Mouse (Mus musculus): ENCODE results near the gene Trap1.
A peak's percentile ranks its signal among the peaks of the same experiment; 100 is the strongest.
"Not testable (repeated sequence)": the region's sequence is repeated elsewhere in the genome, so short reads cannot be mapped to it uniquely, and the experiment has no call there.

Trap1 gene

DNA sequence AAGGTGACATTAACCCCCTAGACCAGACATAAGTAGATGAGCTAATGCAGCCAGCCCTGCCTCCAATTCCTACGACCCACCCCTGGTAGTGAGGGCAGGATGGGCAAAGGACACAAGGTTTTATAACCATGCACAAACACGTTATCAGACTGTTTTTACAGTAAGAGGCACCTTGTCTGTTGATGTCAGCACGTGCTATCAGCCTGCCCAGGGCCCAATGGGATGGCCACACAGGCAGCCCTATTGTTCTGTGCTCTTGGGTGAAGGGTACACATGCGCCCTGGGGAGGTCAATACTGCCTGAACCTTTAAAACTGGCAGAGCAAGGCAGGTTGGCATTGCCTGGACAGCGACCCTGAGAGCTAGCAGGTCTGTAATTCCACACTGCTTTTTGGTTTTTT is 40.8 kb downstream of the Trap1 start, which contains the start of gene Dnase1:
TSS of gene Dnase1 (plus strand) at position 136 of the 400 bp plus-strand sequence.
- DNase-seq (ENCODE audit: low read depth): no peak

GRCm38 (mm10) chr16:4035575-4035974 is 42.1 kb downstream of the Trap1 start:
- DNase-seq (ENCODE audit: low read depth): no peak

DNA sequence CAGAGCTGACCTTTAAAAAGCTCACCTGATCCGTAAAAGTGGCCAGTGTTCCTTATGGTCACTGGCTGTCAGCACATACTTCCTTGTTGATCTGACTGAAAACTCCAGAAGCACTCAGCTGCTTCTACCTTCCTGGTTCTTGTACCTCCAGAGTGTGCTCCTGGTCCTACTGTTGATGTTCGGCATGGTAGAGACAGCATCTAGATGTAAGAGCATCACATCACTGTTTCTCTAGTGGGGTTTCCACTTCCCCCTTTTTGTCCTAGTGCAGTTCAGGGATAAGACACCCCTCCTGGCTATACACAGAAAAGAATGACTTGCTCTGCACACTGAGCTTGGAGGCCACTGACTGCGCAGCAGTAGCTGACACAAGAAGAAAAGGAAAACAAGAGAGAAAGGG is 43.2 kb downstream of the Trap1 start:
- no peak for DNase-seq (ENCODE audit: low read depth)

GRCm38 (mm10) chr16:4033971-4034370 is 43.7 kb downstream of the Trap1 start:
- DNase-seq (ENCODE audit: low read depth): no peak

DNA sequence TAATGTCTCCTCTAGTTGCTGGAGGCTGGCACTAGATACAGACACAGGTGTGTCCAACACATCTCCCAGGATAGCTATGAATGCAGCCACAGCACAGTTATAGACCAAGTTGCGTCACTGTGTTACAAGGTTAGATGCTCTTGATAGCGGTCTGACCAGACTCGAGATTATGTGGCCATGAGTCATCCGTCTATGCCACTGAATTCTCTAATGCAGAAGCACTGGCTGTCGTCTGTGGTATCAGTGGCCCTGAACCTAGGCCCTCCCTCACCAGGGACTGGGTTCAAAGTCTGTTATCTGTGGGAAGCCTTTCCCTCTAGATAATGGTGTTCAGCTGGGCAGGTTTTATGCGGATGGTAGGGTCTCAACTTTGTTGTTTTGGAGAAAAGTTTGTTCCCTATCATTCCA is 45.3 kb downstream of the Trap1 start:
- DNase-seq (ENCODE audit: low read depth): peak; percentile 26

DNA sequence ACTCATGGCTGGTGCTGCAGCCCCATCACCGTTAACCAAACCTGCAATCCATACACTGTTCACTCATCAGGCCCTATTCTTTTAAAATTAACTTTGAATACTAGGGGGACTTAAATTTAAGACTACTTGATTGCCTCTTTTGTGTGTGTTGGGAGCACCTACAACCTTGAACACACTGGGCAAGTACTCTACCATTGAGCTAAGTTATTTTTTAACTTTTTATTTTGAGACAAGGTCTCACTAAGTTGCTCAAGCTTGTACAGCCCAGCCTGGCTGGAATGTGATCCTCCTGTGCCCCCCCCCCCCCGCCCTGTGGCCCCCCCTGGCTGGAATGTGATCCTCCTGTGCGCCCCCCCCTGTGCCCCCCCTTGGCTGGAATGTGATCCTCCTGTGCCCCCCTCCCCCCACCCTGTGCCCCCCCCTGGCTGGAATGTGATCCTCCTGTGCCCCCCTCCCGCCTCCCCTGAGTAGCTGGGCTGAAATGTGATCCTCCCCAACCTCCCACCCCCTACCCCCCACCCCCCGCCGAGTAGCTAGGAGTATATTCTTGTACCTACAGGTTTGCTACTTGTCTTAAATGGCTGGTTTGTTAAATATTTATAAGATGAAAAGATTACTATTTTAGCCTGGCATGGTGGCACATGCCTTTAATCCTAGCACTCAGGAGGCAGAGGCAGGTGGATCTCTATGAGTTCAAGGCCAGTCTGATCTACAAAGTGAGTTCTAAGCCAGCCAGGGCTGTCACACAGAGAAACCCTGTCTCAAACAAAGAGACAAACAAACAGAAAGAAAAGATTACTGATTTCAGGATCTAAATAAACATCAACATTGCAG is 46.0 kb downstream of the Trap1 start:
- no peak for DNase-seq (ENCODE audit: low read depth)

DNA sequence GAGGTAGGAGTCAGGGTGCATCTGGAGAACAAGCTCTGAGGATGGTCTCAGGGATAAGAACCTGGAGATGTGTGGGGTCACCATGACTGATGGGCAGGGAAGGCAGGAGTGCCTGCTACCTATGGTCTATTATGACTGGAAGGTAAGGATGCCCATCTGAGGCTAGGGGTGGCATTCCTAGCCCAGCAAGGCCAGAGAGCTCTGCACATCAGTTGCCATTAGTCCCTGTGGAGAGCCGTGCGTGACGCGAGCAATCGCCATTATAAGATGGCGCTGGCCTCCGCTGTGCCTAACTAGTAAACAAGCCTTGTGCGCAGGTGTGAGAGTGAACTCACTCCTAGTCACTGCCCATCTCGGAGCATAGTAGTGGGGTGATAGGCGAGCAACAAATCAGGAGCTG is 47.1 kb downstream of the Trap1 start:
- no peak for DNase-seq (ENCODE audit: low read depth)

DNA sequence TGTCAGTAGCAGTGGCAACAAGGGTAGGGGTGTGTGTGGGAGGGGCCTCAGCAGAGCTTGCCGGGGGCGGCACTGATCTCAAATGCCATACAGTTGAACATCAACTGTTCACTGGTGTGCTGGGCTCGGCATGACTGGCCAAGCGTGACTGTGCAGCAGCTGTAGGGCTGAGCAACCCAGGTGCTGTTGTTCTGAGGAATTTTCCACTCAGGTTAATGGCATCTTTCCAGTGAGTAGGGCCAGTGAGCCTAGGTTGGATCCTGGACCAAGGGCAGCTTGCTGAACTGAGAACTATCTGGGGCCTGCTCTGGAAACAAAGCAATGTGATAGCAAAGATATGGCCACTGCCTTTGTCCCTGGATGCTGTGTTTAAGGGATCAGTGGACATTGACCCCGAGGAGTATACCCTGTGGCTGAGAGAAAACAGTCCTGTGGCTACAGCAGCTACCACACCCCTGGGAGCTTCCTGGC is 48.2 kb downstream of the Trap1 start:
- no peak for DNase-seq (ENCODE audit: low read depth)

- DNase-seq (ENCODE audit: low read depth): no peak
Observed at GRCm38 (mm10) chr16:4027211-4027610, 50.4 kb downstream of the Trap1 start.

- DNase-seq (ENCODE audit: low read depth): no peak
Observed at GRCm38 (mm10) chr16:4026672-4027071, 51.0 kb downstream of the Trap1 start.

GRCm38 (mm10) chr16:4022719-4023118 is 54.9 kb downstream of the Trap1 start:
- no peak for DNase-seq (ENCODE audit: low read depth)

DNA sequence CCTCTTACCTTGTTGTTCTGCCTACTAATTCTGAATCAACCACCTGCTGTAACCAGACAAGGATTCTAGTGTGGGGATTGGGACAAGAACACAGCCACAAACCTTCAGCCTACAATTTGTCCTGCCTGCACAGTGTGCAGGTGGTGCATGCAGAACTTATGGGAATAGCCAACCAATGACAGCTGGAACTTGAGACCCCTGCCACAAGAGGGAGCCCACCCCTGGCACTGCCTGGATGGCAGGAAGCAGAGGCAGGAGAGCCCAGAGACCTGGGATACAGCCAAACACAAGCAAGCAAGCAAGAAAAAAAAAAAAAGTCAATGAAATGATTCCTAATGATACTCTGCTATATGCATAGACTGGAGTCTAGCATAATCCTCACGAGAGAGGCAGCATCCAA is 56.4 kb downstream of the Trap1 start:
- DNase-seq (ENCODE audit: low read depth): no peak

DNA sequence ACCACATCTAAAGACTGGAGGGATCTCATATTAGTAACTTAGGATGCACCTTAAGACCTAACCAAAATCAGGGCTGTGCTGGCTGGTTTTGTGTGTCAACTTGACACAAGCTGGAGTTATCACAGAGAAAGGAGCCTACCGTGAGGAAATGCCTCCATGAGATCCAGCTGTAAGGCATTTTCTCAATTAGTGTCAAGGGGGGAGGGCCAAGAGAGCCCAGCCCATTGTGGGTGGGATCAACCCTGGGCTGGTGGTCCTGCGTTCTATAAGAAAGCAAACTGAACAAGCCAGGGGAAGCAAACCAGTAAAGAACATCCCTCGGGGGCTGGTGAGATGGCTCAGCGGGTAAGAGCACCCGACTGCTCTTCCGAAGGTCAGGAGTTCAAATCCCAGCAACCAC is 60.2 kb downstream of the Trap1 start:
- DNase-seq (ENCODE audit: low read depth): not testable (repeated sequence)

- not testable (repeated sequence) for DNase-seq (ENCODE audit: low read depth)
Observed at GRCm38 (mm10) chr16:4016786-4017185, 60.8 kb downstream of the Trap1 start.

- DNase-seq (ENCODE audit: low read depth): no peak
Observed at GRCm38 (mm10) chr16:4014040-4014668, 63.5 kb downstream of the Trap1 start.

DNA sequence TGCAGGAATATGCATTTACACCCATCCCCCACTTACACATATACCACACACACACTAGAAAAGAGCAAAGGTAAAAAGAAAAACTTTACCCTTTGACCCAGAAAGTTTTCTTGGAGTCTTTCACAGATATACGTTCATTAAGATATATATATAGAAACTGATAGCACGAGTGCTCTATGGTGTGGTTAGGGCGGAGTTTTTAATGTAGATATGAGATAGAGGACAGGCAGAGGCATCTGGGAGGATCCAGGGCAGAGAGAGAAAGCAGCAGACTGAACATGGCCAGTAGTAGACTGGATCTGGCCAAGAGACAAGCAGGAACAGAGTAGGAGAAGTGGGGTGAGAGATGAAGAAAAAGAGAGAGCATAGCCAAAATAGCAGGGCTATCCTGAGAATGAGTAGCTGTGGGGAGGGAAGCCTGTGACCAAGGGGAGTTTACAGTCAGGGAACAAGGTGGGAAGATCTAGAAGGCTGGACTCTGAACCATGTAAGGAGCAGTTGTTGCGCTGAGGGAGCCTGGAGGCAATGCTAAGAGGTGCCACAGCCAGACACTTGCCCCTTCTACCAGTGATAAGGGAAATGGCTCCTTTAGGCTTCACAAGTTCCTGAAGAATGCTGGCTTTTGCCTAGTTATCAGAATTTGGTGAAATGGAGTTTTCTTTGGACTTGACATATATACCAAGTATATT is 64.6 kb downstream of the Trap1 start:
- DNase-seq (ENCODE audit: low read depth): no peak

DNA sequence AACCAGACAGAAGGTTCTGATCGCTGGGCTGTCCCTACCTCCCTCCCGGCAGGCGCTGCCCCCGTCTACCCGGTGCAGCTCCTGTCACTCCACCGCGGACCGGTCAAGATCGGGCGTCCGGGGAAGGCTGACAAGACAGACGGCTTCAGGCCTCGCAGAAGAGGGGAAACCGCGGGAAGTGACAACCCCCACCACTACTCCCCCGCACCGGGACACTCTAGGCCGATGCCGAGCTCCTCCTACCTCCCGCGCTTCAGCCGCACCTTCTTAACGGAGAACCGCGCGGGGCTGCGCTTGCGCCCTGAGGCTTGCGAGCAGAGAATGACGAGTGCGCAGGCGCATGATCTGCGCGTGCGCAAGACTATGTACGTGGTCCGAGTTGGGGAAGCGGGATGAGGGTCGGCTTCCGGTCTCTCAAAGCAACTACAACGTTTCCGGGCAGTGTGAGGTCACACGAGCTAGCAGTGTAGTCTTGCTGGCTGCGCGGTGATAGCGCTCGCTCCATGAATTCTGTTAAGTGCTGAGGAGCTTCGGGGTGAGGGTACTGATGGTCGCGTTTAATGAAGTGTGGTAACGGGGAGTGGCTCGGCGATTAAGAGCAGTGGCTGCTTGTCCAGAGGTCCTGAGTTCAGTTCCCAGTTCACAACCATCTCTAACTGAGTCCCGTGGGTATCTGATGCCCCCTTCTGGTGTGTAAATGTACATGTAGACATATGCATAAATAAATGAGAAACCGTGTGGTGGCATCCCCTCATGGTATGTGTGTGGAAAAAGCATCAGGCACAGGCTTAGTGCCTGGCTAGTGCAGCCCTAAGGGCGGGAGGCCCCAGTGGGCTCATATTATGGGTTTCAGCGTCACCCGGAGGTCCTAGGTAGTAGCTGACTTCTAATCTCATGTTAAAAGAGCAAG is 73.9 kb downstream of the Trap1 start, which contains the start of gene Slx4:
TSS of gene Slx4 (minus strand) at position 282 of the 910 bp plus-strand sequence.
- DNase-seq (ENCODE audit: low read depth): peak; percentile 99

All from induced T-regulatory cell, adult 2 months (primary cell).